Mouse (Mus musculus) telencephalon, adult 2 months (tissue): ENCODE measurements at regions not wholly inside any gene's neighbourhood (a gene's known extent, or its start where the extent isn't known, plus 50 kb on each side); places are given as distances from the start of the nearest gene placed in this dataset.

Source experiments
- DNase-seq: peaks from one replicate; pipeline ENCODE4 v3.0.0-alpha.2; 2011; ENCODE audit warnings: low read depth, low spot score

- DNase-seq = no peak
Measured at GRCm38 (mm10) chr11:6785471-6785870, 52.0 kb downstream of the Gm11983 start.

- no peak for DNase-seq
Measured at GRCm38 (mm10) chr11:6782826-6783225, 54.6 kb downstream of the Gm11983 start.

DNA sequence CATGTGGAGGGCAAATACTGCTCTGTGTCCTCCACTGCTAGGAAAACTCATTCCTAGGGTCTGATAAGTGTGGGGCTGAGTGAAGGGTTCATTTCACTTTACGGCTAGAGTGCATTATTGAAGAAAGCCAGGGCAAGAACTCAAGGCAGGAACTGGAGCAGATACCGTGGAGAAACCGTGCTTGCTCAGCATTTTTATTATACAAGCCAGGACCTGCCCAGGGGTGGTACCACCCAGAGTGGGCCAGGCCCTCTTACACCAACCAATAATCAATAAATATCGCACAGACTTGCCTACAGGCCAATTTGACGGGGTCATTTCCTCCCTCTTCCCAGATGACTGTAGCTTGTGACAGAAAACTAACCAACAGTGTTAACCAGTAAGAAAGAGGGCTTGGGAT lies 57.7 kb downstream of the Gm11983 start:
- no peak for DNase-seq

DNA sequence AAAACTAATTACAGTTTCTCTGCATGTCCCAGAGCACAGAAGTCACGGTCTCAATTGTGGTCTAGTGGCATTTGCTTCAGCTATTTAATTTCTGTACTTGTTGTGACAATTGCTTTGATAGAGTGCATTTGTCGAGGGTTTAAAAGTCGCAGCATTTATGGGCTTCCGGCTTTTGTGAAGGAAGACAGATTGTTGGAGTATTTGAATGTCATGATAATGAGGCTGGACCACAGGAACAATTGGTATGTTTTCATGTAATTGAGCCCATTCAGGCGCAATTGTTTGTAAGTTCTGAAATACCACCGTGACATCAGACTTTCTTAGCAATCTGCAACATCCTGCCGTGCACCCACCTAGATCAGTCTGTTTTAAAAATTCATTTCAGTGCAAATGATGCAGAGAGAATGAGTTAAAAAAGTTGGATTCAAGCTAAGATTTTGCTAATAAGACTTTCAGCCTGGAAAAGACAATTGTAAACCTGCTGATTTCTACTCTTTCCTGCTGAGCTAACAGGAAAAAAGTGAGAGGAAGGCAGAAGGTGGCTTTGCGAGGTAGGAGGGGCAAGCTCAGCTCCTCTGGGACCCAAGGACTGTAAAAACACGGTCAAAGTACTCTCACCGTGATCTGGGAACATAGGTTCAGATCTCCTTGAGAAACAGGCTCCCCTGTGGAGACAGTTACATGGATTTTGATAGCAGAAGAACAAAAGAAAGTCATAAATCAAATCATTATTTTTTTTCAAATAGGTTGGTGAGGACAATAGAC lies 58.7 kb downstream of the Gm11983 start:
- DNase-seq = no peak

GRCm38 (mm10) chr11:6777566-6777965 lies 59.9 kb downstream of the Gm11983 start:
- DNase-seq = no peak

GRCm38 (mm10) chr11:6774656-6775055 lies 62.8 kb downstream of the Gm11983 start:
- no peak for DNase-seq

- no peak for DNase-seq
Measured at GRCm38 (mm10) chr11:6773951-6774350, 63.5 kb downstream of the Gm11983 start.

DNA sequence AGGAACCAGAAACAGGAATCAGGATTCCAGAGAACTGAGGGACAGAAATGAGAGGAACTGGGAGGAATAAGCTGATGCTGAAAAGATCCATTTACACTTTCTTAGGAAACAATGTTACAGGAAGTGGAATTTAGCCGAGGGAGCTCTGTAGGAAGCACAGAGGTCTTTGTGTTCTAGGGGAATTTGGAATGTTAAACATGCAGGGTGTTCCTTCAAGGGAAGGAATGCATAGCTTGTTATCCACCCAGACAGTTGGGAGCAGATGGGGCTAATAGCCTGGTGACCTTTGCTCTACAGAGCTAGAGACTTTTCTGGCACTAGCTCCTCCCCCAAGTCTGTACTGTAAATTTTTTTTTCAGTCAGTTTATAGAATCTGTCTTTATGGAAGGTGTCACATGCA lies 64.1 kb downstream of the Gm11983 start:
- no peak for DNase-seq

DNA sequence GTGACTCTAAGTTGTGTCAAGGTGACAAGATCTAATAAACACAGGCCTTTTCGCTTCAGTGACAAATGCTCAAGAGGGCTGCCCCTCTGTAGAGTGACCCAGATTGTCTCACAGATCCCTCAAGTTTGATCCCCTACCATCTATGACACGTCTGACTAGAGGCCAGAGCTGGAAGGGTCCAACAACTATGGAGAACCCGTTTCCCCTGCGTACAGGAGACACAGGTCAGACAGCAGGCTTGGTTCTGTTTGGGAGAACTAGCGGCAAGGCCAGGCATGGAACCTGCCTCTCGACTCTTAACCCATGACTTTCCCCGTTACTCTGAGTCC lies 68.1 kb downstream of the Gm11983 start:
- DNase-seq = no peak

- peak; percentile 6 for DNase-seq
Measured at GRCm38 (mm10) chr11:6768599-6769436, 68.6 kb downstream of the Gm11983 start.

GRCm38 (mm10) chr11:6766725-6767124 lies 70.7 kb downstream of the Gm11983 start:
- DNase-seq = peak; percentile 43

DNA sequence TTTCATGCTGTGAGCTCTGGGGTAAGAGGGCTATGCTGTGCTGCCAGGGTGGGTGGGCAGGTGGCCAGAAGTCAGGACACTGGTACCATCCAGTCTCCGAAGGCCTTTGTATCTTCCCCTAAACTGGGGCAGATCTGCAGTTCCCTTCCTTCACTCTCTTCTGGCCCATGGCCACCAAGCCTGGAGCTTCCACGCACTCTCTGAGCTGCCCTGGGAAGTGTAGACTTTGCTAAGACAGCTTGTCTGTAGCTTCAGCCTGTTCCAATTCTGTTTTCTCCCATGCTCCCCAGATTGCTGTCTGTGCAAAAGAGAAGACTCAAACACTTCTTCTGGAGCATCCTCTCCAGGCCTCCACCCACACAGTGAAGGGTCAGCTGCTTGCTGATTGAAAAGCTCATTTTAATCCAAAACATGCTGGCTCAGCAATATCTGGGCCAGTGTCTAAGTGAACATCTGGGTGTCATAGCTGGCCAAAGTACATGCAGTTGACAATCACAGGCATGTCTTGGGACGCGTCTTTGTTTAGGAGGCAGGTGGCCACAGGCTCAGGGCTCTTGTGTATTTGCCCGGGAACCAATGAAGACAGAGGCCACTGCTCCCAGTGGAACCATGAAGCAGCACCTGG lies 72.0 kb downstream of the Gm11983 start:
- DNase-seq = peak; percentile 26

GRCm38 (mm10) chr11:6764186-6764585 lies 73.3 kb downstream of the Gm11983 start:
- no peak for DNase-seq

GRCm38 (mm10) chr11:6763001-6763400 lies 74.5 kb downstream of the Gm11983 start:
- DNase-seq = no peak

DNA sequence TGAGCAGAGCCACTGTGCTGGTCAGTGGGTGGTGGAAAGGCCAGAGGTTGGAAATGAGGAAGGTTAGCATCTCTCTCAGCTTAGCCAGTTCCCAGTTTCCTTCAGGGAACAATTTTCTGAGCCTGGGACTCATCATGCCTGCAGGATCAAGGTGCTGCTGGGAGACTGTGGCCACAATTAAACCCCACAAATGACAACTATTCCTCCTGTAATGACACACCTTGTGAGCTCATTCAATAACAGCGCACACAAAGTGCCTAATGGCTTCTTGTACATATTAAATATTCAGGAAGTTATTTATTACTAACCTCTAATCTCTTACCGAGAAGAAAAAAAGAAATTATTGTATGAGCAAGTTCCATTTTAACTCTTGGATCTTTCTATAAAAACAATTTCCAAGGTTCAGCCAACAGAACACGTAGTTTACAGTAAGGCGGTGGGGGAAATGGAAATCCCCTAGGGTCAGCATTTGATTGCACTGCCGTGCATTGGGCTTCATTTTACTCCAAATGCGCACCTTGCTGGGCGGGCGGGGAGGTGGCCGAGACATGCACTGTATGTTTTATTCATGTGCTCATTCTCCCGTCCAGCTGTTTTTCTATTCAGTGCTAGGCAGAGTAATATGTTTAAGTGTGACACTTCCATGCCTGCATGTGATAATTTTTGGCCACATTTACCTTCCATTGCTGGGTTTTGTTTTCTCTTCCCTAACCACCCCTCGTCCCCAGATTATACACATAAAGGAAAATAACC lies 75.4 kb downstream of the Gm11983 start:
- DNase-seq = no peak

DNA sequence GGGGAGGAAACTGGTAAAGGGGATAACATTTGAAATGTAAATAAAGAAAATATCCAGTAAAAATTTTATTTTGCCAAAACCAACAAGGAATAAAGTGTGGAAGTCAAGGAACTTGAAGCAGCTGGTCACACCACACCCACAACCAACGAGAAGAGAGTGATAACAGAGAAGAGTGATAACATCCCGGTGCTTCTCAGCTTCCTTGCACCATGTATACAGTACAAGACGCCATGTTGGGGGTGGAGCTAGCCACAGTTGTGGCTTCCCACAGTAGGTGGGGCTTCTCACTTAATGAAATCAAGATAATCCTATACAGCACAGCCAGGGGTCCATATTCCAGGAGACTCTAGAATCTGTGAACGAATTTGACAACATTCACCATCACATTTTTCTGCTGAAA lies 77.9 kb downstream of the Gm11983 start:
- no peak for DNase-seq

GRCm38 (mm10) chr11:6739439-6739838 lies 81.1 kb downstream of the Ramp3 start:
- no peak for DNase-seq

DNA sequence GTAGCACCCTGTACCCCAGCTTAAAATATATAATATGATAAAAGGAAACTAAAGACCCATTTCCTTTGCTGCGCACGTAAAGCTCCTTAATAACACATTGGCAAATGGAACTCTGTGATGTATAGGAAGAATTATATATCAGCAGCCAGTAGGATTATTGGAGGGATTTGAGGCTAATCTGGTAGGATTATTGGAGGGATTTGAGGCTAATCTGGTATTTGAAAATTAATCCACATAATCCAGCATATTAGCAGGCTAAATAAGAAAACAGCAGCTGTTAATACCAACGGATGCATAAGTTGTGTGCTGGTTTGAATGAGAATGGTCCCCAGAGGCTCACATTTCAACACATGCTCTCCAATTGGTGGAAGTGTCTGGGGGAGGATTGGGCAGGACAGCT lies 80.3 kb downstream of the Ramp3 start:
- DNase-seq = no peak

GRCm38 (mm10) chr11:6738163-6738562 lies 79.8 kb downstream of the Ramp3 start:
- no peak for DNase-seq

- DNase-seq = no peak
Measured at GRCm38 (mm10) chr11:6734746-6735430, 76.6 kb downstream of the Ramp3 start.

DNA sequence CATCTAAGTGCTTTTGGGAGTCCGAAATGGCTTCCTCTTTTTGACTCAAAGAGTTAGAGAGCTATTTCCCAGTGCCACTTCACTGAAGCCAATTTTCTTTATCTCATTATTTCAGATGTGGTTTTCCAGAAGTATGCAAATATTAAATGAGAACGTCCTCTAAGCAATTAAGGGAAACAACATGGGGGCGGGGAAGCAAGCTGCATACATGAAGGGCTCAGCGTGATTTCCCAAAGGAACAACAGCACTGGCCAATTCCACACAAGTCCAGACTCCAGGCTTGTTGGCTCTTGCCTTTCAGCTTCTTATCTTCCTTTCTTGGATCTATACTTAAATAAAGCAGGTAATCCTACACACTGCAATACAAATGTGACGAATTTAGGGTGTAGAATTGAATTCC lies 73.2 kb downstream of the Ramp3 start:
- DNase-seq = no peak
